Mouse (Mus musculus) ES-Bruce4 (cell line): ENCODE measurements around the gene Dpy30.

ENCODE experiments used
- CTCF ChIP-seq: IDR thresholded peaks from one replicate; pipeline ENCODE4 v1.8.1; 2011; ENCODE audit warnings: low read depth, low read length
- EP300 ChIP-seq: IDR thresholded peaks from 2 replicates; pipeline ENCODE4 v1.6.1; 2011; ENCODE audit warnings: low read depth, low read length; ENCODE audit not compliant: insufficient read depth
- POLR2A ChIP-seq: IDR thresholded peaks from one replicate; pipeline ENCODE4 v1.8.1; 2011; ENCODE audit warnings: low read length; ENCODE audit not compliant: insufficient read depth

- TF ChIP-seq CTCF (no peak), POLR2A (no peak), EP300 (no peak)
Measured at GRCm38 (mm10) chr17:74338937-74339804, 15.4 kb upstream of the Dpy30 start, which contains the start of gene Spast.
